Mouse (Mus musculus): ENCODE measurements around the gene Asxl2. TPM values are rescaled to one million over a fixed set of nuclear protein-coding genes. Genes with fewer than 3 reads are reported as not detected.
"Not testable (repeated sequence)": the region's sequence is repeated elsewhere in the genome, so short reads cannot be mapped to it uniquely, and the experiment has no call there.

Gene Asxl2
- total RNA-seq, 2 experiments from 2014 or later = 15.6 to 15.7 TPM

- TF ChIP-seq CTCF (IDR thresholded peaks at IDR 0.05) = peak; percentile 22; the same call in 1 of the 2 replicates
- Histone ChIP-seq H3K4me3 (no peak overlapping the region), H3K27ac (no peak overlapping the region)
- no peak for DNase-seq
- intact Hi-C loops (cut with DNase I) = no loop called here
These were observed 4.3 kb downstream of the Asxl2 start for GRCm38 (mm10) chr12:3430985-3431384.

- Histone ChIP-seq H3K4me3 (no peak overlapping the region), H3K27ac (no peak overlapping the region)
- TF ChIP-seq CTCF (IDR thresholded peaks at IDR 0.05) = no peak
- no peak for DNase-seq
- intact Hi-C loops (cut with DNase I) = no loop called here
These were observed 7.1 kb downstream of the Asxl2 start for GRCm38 (mm10) chr12:3433736-3434135.

- intact Hi-C loops (cut with DNase I) = no loop called here
- no peak overlapping the region for H3K4me3 ChIP-seq
- no peak for DNase-seq
These were observed 9.8 kb downstream of the Asxl2 start for GRCm38 (mm10) chr12:3436446-3436845.

GRCm38 (mm10) chr12:3437815-3438214, 11.2 kb downstream of the Asxl2 start:
- no peak overlapping the region for H3K4me3 ChIP-seq
- intact Hi-C loops (cut with DNase I) = no loop called here
- no peak for DNase-seq
- peak; percentile 59 for TF ChIP-seq CTCF (IDR thresholded peaks at IDR 0.05)
- H3K27ac ChIP-seq = no peak overlapping the region

More at GRCm38 (mm10) chr12:3436446-3436845, 9.8 kb downstream of the Asxl2 start:
- TF ChIP-seq CTCF (IDR thresholded peaks at IDR 0.05) = no peak
- no peak overlapping the region for H3K27ac ChIP-seq

- H3K4me3 ChIP-seq = no peak overlapping the region
- intact Hi-C loops (cut with DNase I) = no loop called here
- 0 out of 2 replicates have a peak overlapping the region, but pooled peaks have one; percentile 35 for H3K27ac ChIP-seq
- no peak for DNase-seq
- TF ChIP-seq CTCF (IDR thresholded peaks at IDR 0.05) = no peak
These were observed 14.3 kb downstream of the Asxl2 start for GRCm38 (mm10) chr12:3440916-3441315.

GRCm38 (mm10) chr12:3441361-3441760, 14.7 kb downstream of the Asxl2 start:
- no peak for DNase-seq
- TF ChIP-seq CTCF (IDR thresholded peaks at IDR 0.05) = no peak
- Histone ChIP-seq H3K27ac (0 out of 2 replicates have a peak overlapping the region, but pooled peaks have one; percentile 35), H3K4me3 (no peak overlapping the region)
- intact Hi-C loops (cut with DNase I) = no loop called here

GRCm38 (mm10) chr12:3453554-3453953, 26.9 kb downstream of the Asxl2 start:
- no peak overlapping the region for H3K4me3 ChIP-seq
- TF ChIP-seq CTCF (IDR thresholded peaks at IDR 0.05) = no peak
- no peak overlapping the region for H3K27ac ChIP-seq
- intact Hi-C loops (cut with DNase I) = no loop called here
- no peak for DNase-seq

- no peak overlapping the region for H3K4me3 ChIP-seq
- TF ChIP-seq CTCF (IDR thresholded peaks at IDR 0.05) = no peak
- no peak overlapping the region for H3K27ac ChIP-seq
- DNase-seq = no peak
- intact Hi-C loops (cut with DNase I) = no loop called here
These were observed 36.4 kb downstream of the Asxl2 start for GRCm38 (mm10) chr12:3463087-3463486.

- peak overlapping the region; percentile 84 for H3K27ac ChIP-seq
- intact Hi-C loops (cut with DNase I) = no loop called here
- DNase-seq = no peak
These were observed 73.0 kb downstream of the Asxl2 start for GRCm38 (mm10) chr12:3499662-3500061.

GRCm38 (mm10) chr12:3500071-3500470, 73.4 kb downstream of the Asxl2 start:
- peak overlapping the region; percentile 84 for H3K27ac ChIP-seq
- peak overlapping the region; percentile 52 for H3K4me3 ChIP-seq
- peak; percentile 65 for DNase-seq
- intact Hi-C loops (cut with DNase I) = no loop called here
- no peak for TF ChIP-seq CTCF (IDR thresholded peaks at IDR 0.05)

More at GRCm38 (mm10) chr12:3499662-3500061, 73.0 kb downstream of the Asxl2 start:
- TF ChIP-seq CTCF (IDR thresholded peaks at IDR 0.05) = no peak
- peak overlapping the region; percentile 52 for H3K4me3 ChIP-seq

GRCm38 (mm10) chr12:3518665-3519297, 92.1 kb downstream of the Asxl2 start:
- H3K27ac ChIP-seq = no peak overlapping the region
- H3K4me3 ChIP-seq = no peak overlapping the region
- DNase-seq = no peak
- TF ChIP-seq CTCF (IDR thresholded peaks at IDR 0.05) = no peak
- intact Hi-C loops (cut with DNase I) = no loop called here

GRCm38 (mm10) chr12:3521806-3522205, 95.1 kb downstream of the Asxl2 start:
- H3K27ac ChIP-seq; intact Hi-C loops (cut with DNase I); DNase-seq; H3K4me3 ChIP-seq: not testable (repeated sequence)

GRCm38 (mm10) chr12:3525536-3525935, 98.9 kb downstream of the Asxl2 start:
- no peak overlapping the region for H3K27ac ChIP-seq
- H3K4me3 ChIP-seq = no peak overlapping the region
- DNase-seq = no peak
- intact Hi-C loops (cut with DNase I) = no loop called here
- TF ChIP-seq CTCF (IDR thresholded peaks at IDR 0.05) = no peak

GRCm38 (mm10) chr12:3535446-3535845, 108.8 kb downstream of the Asxl2 start:
- H3K4me3 ChIP-seq; DNase-seq; intact Hi-C loops (cut with DNase I); H3K27ac ChIP-seq: not testable (repeated sequence)
